In the genomic region with DNA sequence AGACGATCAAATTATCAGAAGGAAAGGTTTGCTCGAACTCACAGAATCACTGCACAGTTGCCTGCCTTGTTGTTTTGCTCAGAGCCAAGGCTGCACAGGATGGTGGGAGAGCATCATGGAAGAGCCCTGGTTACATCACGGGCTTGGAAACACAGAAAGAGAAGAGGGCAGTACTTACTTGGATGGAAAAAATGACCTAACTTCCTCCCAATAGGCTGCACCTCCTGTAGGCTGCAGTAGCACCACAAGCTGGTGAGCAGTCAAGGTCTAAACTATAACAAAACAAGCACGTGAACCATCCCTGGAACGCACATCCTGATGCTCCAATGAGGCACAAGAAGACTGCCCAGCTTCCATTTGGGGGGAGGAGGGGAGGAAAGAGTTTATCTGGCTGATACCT, we compare ENCODE assay signal across 29 mouse cellular contexts. TPM values are rescaled to one million over a fixed set of nuclear protein-coding genes. Genes with fewer than 3 reads are reported as not detected.
DNase-seq lines count a peak whose midpoint lies in the region; ATAC-seq and TF ChIP-seq lines count a peak whose summit lies in the region.
"Had no signal": no experiment of that assay in that cellular context is flagged by ENCODE, and none has a peak within 500 bp of the region (broad histone marks: within the 10 kb centered on the region; RNA-seq: fewer than 3 reads in every experiment).

No protein-coding gene starts in this region.

- no peak for TF ChIP-seq RAD21 in CH12.LX (IDR thresholded peaks at IDR 0.05; ENCODE audit: low read depth, low read length)

- H3K4me3 ChIP-seq in CH12.LX (replicated peaks in 1 of 3; ENCODE audit: low read depth in 2 of 3, low read length in 2 of 3, poor library complexity in 1 of 3), result no peak overlapping the region
- H3K4me3 ChIP-seq in lung, postnatal 0 days (ENCODE audit: low read depth, low read length), result no peak overlapping the region
- H3K4me3 ChIP-seq: forebrain, embryonic 10.5 days; forebrain, embryonic 13.5 days; heart, adult 2 months; heart, embryonic 15.5 days; hindbrain, embryonic 10.5 days; hindbrain, embryonic 13.5 days had no signal

- H3K4me1 ChIP-seq in CH12.LX (ENCODE audit: control insufficient read depth in 1 of 2, insufficient read depth in 2 of 2), result peaks cover 10 to 53% of the 10 kb centered on the region in 2 experiments
- H3K4me1 ChIP-seq in lung, postnatal 0 days (ENCODE audit: insufficient read depth, low read depth, low read length), result peaks cover 5% of the 10 kb centered on the region

- H3K27me3 ChIP-seq in CH12.LX (replicated peaks), result no peaks in the 10 kb centered on the region
- H3K27me3 ChIP-seq in lung, postnatal 0 days (replicated peaks; ENCODE audit: insufficient read depth, low read length), result no peaks in the 10 kb centered on the region
- H3K27me3 ChIP-seq: forebrain, embryonic 13.5 days; heart, embryonic 15.5 days; hindbrain, embryonic 13.5 days had no signal

- 75% methylated on average over 5 of the region's 5 CpGs for WGBS in lung, postnatal 0 days

- DNase-seq in 416B (ENCODE audit: low read depth) (peak; percentile 31), CH12.LX (ENCODE audit: extremely low read depth) (peak; percentile 40)
- DNase-seq in CD4-positive helper T cell, adult 2 months (ENCODE audit: low read depth, low spot score), result peak; percentile 21
- peak; percentile 37 for DNase-seq in induced T-regulatory cell, adult 2 months (ENCODE audit: low read depth)
- no peak for DNase-seq in frontal cortex, postnatal 10 days (ENCODE audit: low spot score in 2 of 2)
- DNase-seq in layer of hippocampus, adult 8-10 months (ENCODE audit: low spot score in 2 of 2), result no peak
- DNase-seq in Muller cell, postnatal 12 days (ENCODE audit: inconsistent ontology term), result no peak
- no peak for DNase-seq in lung, postnatal 0 days (ENCODE audit: low spot score)
- DNase-seq: adrenal gland, postnatal 10 days; adrenal gland, postnatal 36 days; cerebellum, adult 11 months; cerebellum, adult 2 months; cerebellum, postnatal 10 days; gastrocnemius, postnatal 10 days; gastrocnemius, postnatal 36 days; heart, adult 2 months; heart, postnatal 10 days; heart, postnatal 36 days; kidney, adult 2 months had no signal

- H3K9me3 ChIP-seq in CH12.LX (replicated peaks; ENCODE audit: low read length), result no peaks in the 10 kb centered on the region
- H3K9me3 ChIP-seq in lung, postnatal 0 days (ENCODE audit: low read length), result no peaks in the 10 kb centered on the region
- H3K9me3 ChIP-seq: forebrain, embryonic 10.5 days; forebrain, embryonic 13.5 days; G1E; heart, embryonic 15.5 days; hindbrain, embryonic 10.5 days; hindbrain, embryonic 13.5 days had no signal

- no peak for ATAC-seq in lung, postnatal 0 days
- ATAC-seq: forebrain, embryonic 13.5 days; forebrain, embryonic 16.5 days; hindbrain, embryonic 16.5 days; intestine, postnatal 0 days had no signal

- no peak for TF ChIP-seq POLR2A in CH12.LX (IDR thresholded peaks at IDR 0.05; ENCODE audit: low read depth, low read length)

- H3K36me3 ChIP-seq in CH12.LX (replicated peaks in 1 of 2; ENCODE audit: control insufficient read depth in 1 of 2, insufficient read depth in 1 of 2, low read length in 1 of 2), result no peaks in the 10 kb centered on the region
- H3K36me3 ChIP-seq in lung, postnatal 0 days (ENCODE audit: insufficient read depth, low read length), result no peaks in the 10 kb centered on the region
- H3K36me3 ChIP-seq: forebrain, embryonic 10.5 days; G1E; heart, embryonic 15.5 days; hindbrain, embryonic 10.5 days; hindbrain, embryonic 13.5 days had no signal

- no peak for TF ChIP-seq EP300 in CH12.LX (IDR thresholded peaks at IDR 0.05; ENCODE audit: low read length)
- no peak for TF ChIP-seq EP300 in lung, postnatal 0 days (IDR thresholded peaks at IDR 0.05)

- dilution Hi-C loops in CH12.LX (cut with MboI; ENCODE audit: extremely low pct_ligation_motif_present, extremely low pct_unique_long_range_greater_than_20kb, low sequenced_read_pairs), result no loop called here

- no peak overlapping the region for H3K9ac ChIP-seq in CH12.LX (ENCODE audit: insufficient read depth, low read depth)
- H3K9ac ChIP-seq in lung, postnatal 0 days (replicated peaks; ENCODE audit: low read depth), result no peak overlapping the region
- H3K9ac ChIP-seq: forebrain, embryonic 13.5 days; heart, embryonic 15.5 days; hindbrain, embryonic 13.5 days had no signal

- H3K79me2 ChIP-seq in CH12.LX (replicated peaks; ENCODE audit: control insufficient read depth, extremely low read depth, insufficient read depth, poor library complexity, severe bottlenecking), result no peaks in the 10 kb centered on the region

- in situ Hi-C loops in CH12.LX (cut with MboI; ENCODE audit: low pct_ligation_motif_present, low pct_unique_long_range_greater_than_20kb, low sequenced_read_pairs), result no loop called here

- H3K4me2 ChIP-seq in CH12.LX (ENCODE audit: insufficient read depth, low read depth, poor library complexity, severe bottlenecking), result no peak overlapping the region
- no peak overlapping the region for H3K4me2 ChIP-seq in lung, postnatal 0 days (replicated peaks; ENCODE audit: low read depth, low read length)
- H3K4me2 ChIP-seq: forebrain, embryonic 13.5 days; heart, embryonic 11.5 days; heart, embryonic 15.5 days; hindbrain, embryonic 13.5 days had no signal

- no peak for TF ChIP-seq CTCF in CH12.LX (conservative IDR thresholded peaks at IDR 0.05 in 1 of 2, IDR thresholded peaks at IDR 0.05 in 1 of 2; ENCODE audit: low read depth in 2 of 2, low read length in 2 of 2)
- TF ChIP-seq CTCF in lung, postnatal 0 days (IDR thresholded peaks at IDR 0.05), result no peak

- H3K27ac ChIP-seq in CH12.LX (ENCODE audit: insufficient read depth, low read depth), result no peak overlapping the region
- no peak overlapping the region for H3K27ac ChIP-seq in lung, postnatal 0 days (ENCODE audit: low read length)
- H3K27ac ChIP-seq: forebrain, embryonic 10.5 days; forebrain, embryonic 13.5 days; hindbrain, embryonic 13.5 days had no signal

TF ChIP-seq in CH12.LX, 34 proteins besides CTCF, POLR2A, EP300 and RAD21:
- TF ChIP-seq ZNF384 (IDR thresholded peaks at IDR 0.05; ENCODE audit: low read depth, low read length) (no peak), MEF2A (IDR thresholded peaks at IDR 0.05; ENCODE audit: borderline replicate concordance, low read depth, low read length) (no peak), CHD2 (IDR thresholded peaks at IDR 0.05; ENCODE audit: low read length) (no peak), JUND (conservative IDR thresholded peaks at IDR 0.05; ENCODE audit: low read depth, low read length) (peak; percentile 87), SIN3A (IDR thresholded peaks at IDR 0.05; ENCODE audit: low read length) (no peak), TCF12 (IDR thresholded peaks at IDR 0.05; ENCODE audit: low read depth, low read length) (no peak), MAZ (IDR thresholded peaks at IDR 0.05; ENCODE audit: low read depth, low read length) (no peak), MXI1 (IDR thresholded peaks at IDR 0.05; ENCODE audit: low read depth, low read length) (no peak), SMC3 (IDR thresholded peaks at IDR 0.05; ENCODE audit: low read depth, low read length) (no peak), JUN (IDR thresholded peaks at IDR 0.05; ENCODE audit: insufficient read depth, low read depth, low read length) (peak; percentile 93), USF2 (conservative IDR thresholded peaks at IDR 0.05; ENCODE audit: low read depth, low read length) (no peak), CHD1 (IDR thresholded peaks at IDR 0.05; ENCODE audit: low read depth, low read length) (no peak), ELF1 (IDR thresholded peaks at IDR 0.05; ENCODE audit: low read depth, low read length) (no peak), RCOR1 (conservative IDR thresholded peaks at IDR 0.05; ENCODE audit: low read depth, low read length) (no peak), BHLHE40 (IDR thresholded peaks at IDR 0.05; ENCODE audit: low read depth, low read length) (0 out of 2 replicates have a peak, but pooled peaks have one; percentile 9), KAT2A (IDR thresholded peaks at IDR 0.05; ENCODE audit: insufficient replicate concordance, low read length) (no peak), ZKSCAN1 (IDR thresholded peaks at IDR 0.05; ENCODE audit: borderline replicate concordance, low read depth, low read length) (no peak)

RNA-seq across cellular contexts. Expression of gene Angptl2, which starts 7.7 kb away (rescaled TPM):
- total RNA-seq in CH12.LX (2012; rRNA removed) (0.04 and 0.17 TPM in 2 replicates), CH12.LX (2014; rRNA removed) (not detected in 2 replicates)
- polyA plus RNA-seq in CH12.LX (2012; ENCODE audit: insufficient read length, low read depth), result 0.21 and 0.35 TPM in 2 replicates
- 1 to 10 TPM; 1.5 to 3.7 (median 2.4) TPM for total RNA-seq in layer of hippocampus, adult 8-10 months (2022)
- 28.6 and 33.8 TPM in 2 replicates for polyA plus RNA-seq in lung, postnatal 0 days (2015; fragmentation: Nextera tagmentation; extraction: Ambion mirVana)
- polyA plus RNA-seq: G1E had no signal

Comparison
In these comparisons a context has a peak if more than half of its experiments do, and no peak if none do; other contexts are left out.
1. DNase-seq: peak in 416B (single experiment), CD4-positive helper T cell, adult 2 months (single experiment), CH12.LX (single experiment) and induced T-regulatory cell, adult 2 months (single experiment); none in frontal cortex, postnatal 10 days (0 of 2), layer of hippocampus, adult 8-10 months (0 of 2), Muller cell, postnatal 12 days (single experiment) and lung, postnatal 0 days (single experiment).